Mouse (Mus musculus) liver, embryonic 12.5 days (tissue): Measurements from ENCODE around the gene Tmem218. TPM values are rescaled to one million over a fixed set of nuclear protein-coding genes. Genes with fewer than 3 reads are reported as not detected.

Experiments
- ATAC-seq: fragments of 200-750 bp; cut with Nextera tagmentation; 2 replicates; pipeline ENCODE4 v1.8.0; 2017; ENCODE audit warnings: moderate number of reproducible peaks, mild to moderate bottlenecking, moderate library complexity
- H3K27ac ChIP-seq: fragments of 300-500 bp; sonication (generic); 2 replicates; pipeline ENCODE4 v1.5.1; 2016; ENCODE audit warnings: mild to moderate bottlenecking
- H3K27me3 ChIP-seq: fragments of 300-500 bp; sonication (generic); replicated peaks from 2 replicates; pipeline ENCODE4 v1.6.1; 2016; ENCODE audit warnings: mild to moderate bottlenecking, moderate library complexity
- H3K36me3 ChIP-seq: fragments of 300-500 bp; sonication (generic); 2 replicates; pipeline ENCODE4 v1.6.1; 2016; ENCODE audit warnings: mild to moderate bottlenecking, moderate library complexity
- H3K4me1 ChIP-seq: fragments of 300-500 bp; sonication (generic); 2 replicates; pipeline ENCODE4 v1.6.1; 2016
- H3K4me2 ChIP-seq: fragments of 300-500 bp; sonication (generic); 2 replicates; pipeline ENCODE4 v1.6.1; 2016; ENCODE audit warnings: mild to moderate bottlenecking, moderate library complexity
- H3K4me3 ChIP-seq: fragments of 300-500 bp; sonication (generic); 2 replicates; pipeline ENCODE4 v1.5.1; 2016; ENCODE audit warnings: mild to moderate bottlenecking, moderate library complexity
- H3K9ac ChIP-seq: fragments of 300-500 bp; sonication (generic); 2 replicates; pipeline ENCODE4 v1.6.1; 2016; ENCODE audit warnings: mild to moderate bottlenecking, moderate library complexity
- H3K9me3 ChIP-seq: fragments of 300-500 bp; sonication (generic); replicated peaks from 2 replicates; pipeline ENCODE4 v1.6.1; 2016; ENCODE audit warnings: mild to moderate bottlenecking, moderate library complexity
- WGBS: fragments of 180-500 bp; shearing (Covaris S2); methylation state at CpG from one replicate; pipeline ENCODE4 v1.1.7; 2016; ENCODE audit not compliant: insufficient replicate concordance; 5-methylcytosine and 5-hydroxymethylcytosine counted together
- polyA plus RNA-seq: library from polyadenylated mRNA; unstranded; fragments of >200 nt; fragmentation: Nextera tagmentation; extraction: Ambion mirVana; gene quantifications from 2 replicates; pipeline ENCODE4 v1.2.1, GENCODE M21; 2016

Tmem218 gene
- polyA plus RNA-seq, 1 experiment from 2014 or later: 3.9 TPM

- ATAC-seq: no peak
- Histone ChIP-seq H3K4me1 (no peaks in the 10 kb centered on the region), H3K9me3 (no peaks in the 10 kb centered on the region), H3K36me3 (no peaks in the 10 kb centered on the region), H3K4me2 (no peak overlapping the region), H3K27me3 (no peaks in the 10 kb centered on the region), H3K27ac (no peak overlapping the region), H3K4me3 (no peak overlapping the region), H3K9ac (no peak overlapping the region)
- WGBS: 50% methylated on average over 4 of the region's 4 CpGs
Observed at GRCm38 (mm10) chr9:37197067-37197466, 11.0 kb upstream of the Tmem218 start.

- Histone ChIP-seq H3K4me2 (no peak overlapping the region), H3K9ac (no peak overlapping the region), H3K4me1 (no peaks in the 10 kb centered on the region), H3K36me3 (no peaks in the 10 kb centered on the region), H3K9me3 (no peaks in the 10 kb centered on the region), H3K27me3 (no peaks in the 10 kb centered on the region), H3K4me3 (no peak overlapping the region), H3K27ac (no peak overlapping the region)
- ATAC-seq: no peak
- WGBS: 63% methylated on average over 5 of the region's 5 CpGs
Observed at GRCm38 (mm10) chr9:37200414-37200813, 7.6 kb upstream of the Tmem218 start.

- Histone ChIP-seq H3K27me3 (no peaks in the 10 kb centered on the region), H3K36me3 (no peaks in the 10 kb centered on the region), H3K9me3 (no peaks in the 10 kb centered on the region), H3K9ac (no peak overlapping the region), H3K4me1 (peaks cover 13% of the 10 kb centered on the region), H3K27ac (no peak overlapping the region), H3K4me2 (no peak overlapping the region), H3K4me3 (no peak overlapping the region)
- WGBS: 72% methylated on average over 5 of the region's 5 CpGs
- no peak for ATAC-seq
Observed at GRCm38 (mm10) chr9:37203884-37204283, 4.1 kb upstream of the Tmem218 start.

GRCm38 (mm10) chr9:37213060-37213738 is 5.2 kb downstream of the Tmem218 start:
- H3K4me2 ChIP-seq: no peak overlapping the region

GRCm38 (mm10) chr9:37214327-37215060 is 6.5 kb downstream of the Tmem218 start:
- WGBS: 69% methylated on average over 9 of the region's 9 CpGs
- Histone ChIP-seq H3K4me2 (no peak overlapping the region), H3K4me3 (no peak overlapping the region), H3K27ac (no peak overlapping the region), H3K36me3 (no peaks in the 10 kb centered on the region), H3K9ac (no peak overlapping the region), H3K4me1 (no peaks in the 10 kb centered on the region), H3K9me3 (no peaks in the 10 kb centered on the region), H3K27me3 (no peaks in the 10 kb centered on the region)
- ATAC-seq: no peak

More at GRCm38 (mm10) chr9:37213060-37213738, 5.2 kb downstream of the Tmem218 start:
- H3K36me3 ChIP-seq: no peaks in the 10 kb centered on the region
- H3K9me3 ChIP-seq: no peaks in the 10 kb centered on the region
- ATAC-seq: no peak
- no peak overlapping the region for H3K4me3 ChIP-seq
- no peak overlapping the region for H3K27ac ChIP-seq
- H3K9ac ChIP-seq: no peak overlapping the region
- WGBS: 76% methylated on average over 13 of the region's 13 CpGs
- no peaks in the 10 kb centered on the region for H3K27me3 ChIP-seq
- peaks cover 12% of the 10 kb centered on the region for H3K4me1 ChIP-seq

GRCm38 (mm10) chr9:37220755-37221154 is 12.7 kb downstream of the Tmem218 start:
- H3K27me3 ChIP-seq: no peaks in the 10 kb centered on the region
- WGBS: 70% methylated on average over 8 of the region's 8 CpGs
- no peak overlapping the region for H3K4me2 ChIP-seq
- no peak overlapping the region for H3K27ac ChIP-seq
- H3K9me3 ChIP-seq: no peaks in the 10 kb centered on the region
- H3K36me3 ChIP-seq: no peaks in the 10 kb centered on the region
- H3K9ac ChIP-seq: no peak overlapping the region
- no peaks in the 10 kb centered on the region for H3K4me1 ChIP-seq
- no peak overlapping the region for H3K4me3 ChIP-seq
- no peak for ATAC-seq

GRCm38 (mm10) chr9:37225581-37225980 is 17.6 kb downstream of the Tmem218 start:
- ATAC-seq: no peak
- Histone ChIP-seq H3K4me3 (no peak overlapping the region), H3K4me2 (no peak overlapping the region), H3K4me1 (no peaks in the 10 kb centered on the region), H3K27ac (no peak overlapping the region), H3K9ac (no peak overlapping the region), H3K9me3 (no peaks in the 10 kb centered on the region), H3K27me3 (no peaks in the 10 kb centered on the region), H3K36me3 (no peaks in the 10 kb centered on the region)
- WGBS: 65% methylated on average over 1 of the region's 1 CpGs

- 13% methylated on average over 1 of the region's 1 CpGs for WGBS
- H3K9ac ChIP-seq: no peak overlapping the region
- peak; percentile 64 for ATAC-seq
- no peak overlapping the region for H3K4me3 ChIP-seq
- no peaks in the 10 kb centered on the region for H3K27me3 ChIP-seq
- H3K4me2 ChIP-seq: no peak overlapping the region
- no peaks in the 10 kb centered on the region for H3K4me1 ChIP-seq
- no peak overlapping the region for H3K27ac ChIP-seq
- no peaks in the 10 kb centered on the region for H3K9me3 ChIP-seq
- no peaks in the 10 kb centered on the region for H3K36me3 ChIP-seq
Observed at GRCm38 (mm10) chr9:37229880-37230325, 21.9 kb downstream of the Tmem218 start.

- no peak overlapping the region for H3K27ac ChIP-seq
- 76% methylated on average over 9 of the region's 9 CpGs for WGBS
- no peaks in the 10 kb centered on the region for H3K36me3 ChIP-seq
- no peaks in the 10 kb centered on the region for H3K4me1 ChIP-seq
- H3K4me3 ChIP-seq: no peak overlapping the region
- H3K9ac ChIP-seq: no peak overlapping the region
- no peak overlapping the region for H3K4me2 ChIP-seq
- no peak for ATAC-seq
- no peaks in the 10 kb centered on the region for H3K9me3 ChIP-seq
- H3K27me3 ChIP-seq: no peaks in the 10 kb centered on the region
Observed at GRCm38 (mm10) chr9:37230486-37231195, 22.6 kb downstream of the Tmem218 start.

GRCm38 (mm10) chr9:37232201-37233195 is 24.5 kb downstream of the Tmem218 start:
- Histone ChIP-seq H3K4me1 (no peaks in the 10 kb centered on the region), H3K27ac (no peak overlapping the region), H3K9ac (no peak overlapping the region), H3K36me3 (no peaks in the 10 kb centered on the region), H3K27me3 (no peaks in the 10 kb centered on the region), H3K4me3 (no peak overlapping the region), H3K4me2 (no peak overlapping the region), H3K9me3 (no peaks in the 10 kb centered on the region)
- 58% methylated on average over 22 of the region's 22 CpGs for whole genome bisulfite sequencing
- ATAC-seq: no peak

GRCm38 (mm10) chr9:37235951-37236737 is 28.1 kb downstream of the Tmem218 start:
- Histone ChIP-seq H3K4me3 (no peak overlapping the region), H3K27ac (no peak overlapping the region), H3K4me2 (no peak overlapping the region), H3K4me1 (no peaks in the 10 kb centered on the region), H3K9me3 (no peaks in the 10 kb centered on the region), H3K36me3 (no peaks in the 10 kb centered on the region), H3K27me3 (no peaks in the 10 kb centered on the region), H3K9ac (no peak overlapping the region)
- no peak for ATAC-seq
- WGBS: 44% methylated on average over 4 of the region's 4 CpGs
